Mouse (Mus musculus) natural killer cell, adult 2 months (primary cell): ENCODE measurements around the gene Zfp777.
A peak's percentile ranks its signal among the peaks of the same experiment; 100 is the strongest.

Experiments
- DNase-seq, 2 experiments: peaks; one replicate each; pipeline ENCODE4 v3.0.0; 2022; ENCODE audit warnings: low spot score in 2 of 2

Zfp777 gene

DNA sequence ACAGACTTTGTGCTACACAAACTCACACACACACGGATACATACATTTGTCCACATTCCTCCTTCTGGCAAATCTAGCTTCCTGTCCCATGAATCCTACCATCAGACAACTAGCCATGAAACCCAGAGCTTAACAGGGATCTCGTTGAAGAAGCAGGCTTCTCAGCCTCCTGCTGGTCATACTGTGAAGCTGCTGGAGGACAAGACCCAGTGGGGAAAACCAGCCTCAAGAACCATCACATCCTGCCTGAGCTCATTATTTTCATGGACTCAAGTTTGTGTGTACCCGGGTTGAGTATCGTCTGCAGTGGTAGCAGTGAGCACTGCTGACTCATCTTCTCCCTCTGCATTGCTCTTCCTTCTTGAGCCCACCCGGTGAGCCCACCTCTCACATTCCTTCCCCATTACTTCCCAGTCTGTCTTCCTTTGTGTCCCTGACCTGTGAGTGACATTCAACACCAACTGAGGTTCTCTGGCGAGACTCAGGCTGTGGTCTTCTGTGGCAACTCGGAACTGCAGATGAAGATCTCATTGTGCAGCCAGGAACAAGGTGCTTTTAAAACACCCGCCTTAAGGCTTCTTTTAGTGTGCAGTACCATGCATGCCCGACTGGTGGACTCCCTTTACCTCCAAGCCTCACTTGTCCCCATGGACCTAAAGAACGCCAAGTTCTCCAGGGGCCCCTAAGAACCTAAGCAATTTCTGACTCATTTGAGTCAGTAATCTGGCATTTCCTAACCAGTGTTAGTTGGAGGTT, 22.6 kb downstream of the Zfp777 start:
- no peak for DNase-seq

GRCm38 (mm10) chr6:48024994-48025345, 23.7 kb downstream of the Zfp777 start:
- DNase-seq: no peak

DNA sequence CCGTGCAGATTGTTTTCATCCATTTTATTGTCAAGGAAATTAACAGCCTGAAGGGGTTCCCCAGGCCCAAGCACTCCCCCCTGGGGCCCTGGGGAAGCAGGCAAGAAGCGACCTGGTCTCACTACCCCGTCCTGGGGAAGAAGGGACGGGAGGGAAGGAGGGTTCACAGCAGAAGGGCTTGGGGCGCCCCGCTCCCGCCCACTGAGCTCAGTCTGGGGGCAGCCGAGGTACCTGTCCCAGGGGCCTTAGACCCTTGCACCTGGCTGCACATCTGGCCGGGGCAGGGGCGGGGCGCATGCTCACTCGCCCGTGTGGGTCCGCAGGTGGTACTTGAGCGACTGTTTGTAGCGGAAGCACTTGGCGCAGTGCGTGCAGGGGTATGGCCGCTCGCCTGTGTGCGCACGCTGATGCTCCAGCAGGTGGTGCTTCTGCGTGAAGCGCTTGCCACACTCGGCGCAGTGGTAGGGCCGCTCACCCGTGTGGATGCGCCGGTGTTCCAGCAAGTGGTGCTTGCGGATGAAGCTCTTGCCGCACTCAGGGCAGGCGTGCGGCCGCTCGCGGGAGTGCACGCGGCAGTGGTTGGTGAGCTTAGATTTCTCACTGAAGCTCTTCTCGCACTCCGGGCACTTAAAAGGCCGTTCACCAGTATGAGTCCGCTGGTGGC, 24.2 kb downstream of the Zfp777 start:
- no peak for DNase-seq

DNA sequence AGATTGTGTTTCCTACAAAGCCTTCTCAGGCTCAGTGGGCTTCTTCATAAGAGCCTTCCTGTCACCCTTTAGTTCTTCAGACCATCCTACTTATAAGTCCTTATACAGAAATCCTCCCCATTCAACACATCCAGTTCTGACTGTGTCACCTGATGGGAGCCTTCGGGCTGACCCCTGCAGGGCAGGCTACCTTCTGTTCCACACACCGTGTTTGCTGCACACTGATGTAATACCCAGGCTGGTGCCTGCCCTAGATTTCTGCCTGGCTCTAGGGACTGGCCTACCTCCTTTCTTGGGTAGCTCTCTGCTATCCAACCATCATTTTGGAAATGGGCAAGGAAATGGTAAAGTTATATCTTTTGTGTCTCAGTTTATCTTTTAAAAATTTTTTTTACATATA, 26.0 kb downstream of the Zfp777 start:
- no peak for DNase-seq

DNA sequence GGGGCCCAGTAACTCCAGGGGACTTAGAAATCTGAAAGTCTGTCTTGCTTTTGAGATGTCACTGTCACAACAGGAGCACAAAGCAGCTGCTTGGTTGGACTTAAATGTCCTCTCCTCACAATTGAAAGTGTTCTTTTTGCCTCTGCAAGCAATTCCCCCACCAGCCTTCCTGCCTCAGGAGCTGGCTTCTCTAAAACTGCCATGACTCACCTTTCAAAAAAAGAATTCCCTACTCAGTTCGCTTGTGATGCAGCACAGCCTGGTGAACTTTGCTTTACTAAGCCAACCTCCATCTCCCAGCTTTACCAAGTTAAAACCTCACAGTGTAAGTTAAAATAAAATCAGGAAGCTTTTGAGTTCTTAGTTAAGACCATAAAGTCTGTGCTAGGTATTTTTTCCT, 27.0 kb downstream of the Zfp777 start:
- no peak for DNase-seq

- no peak for DNase-seq
These were observed 28.7 kb downstream of the Zfp777 start for GRCm38 (mm10) chr6:48020006-48020405.

GRCm38 (mm10) chr6:48016841-48017240, 31.9 kb downstream of the Zfp777 start:
- no peak for DNase-seq

GRCm38 (mm10) chr6:48016090-48016521, 32.6 kb downstream of the Zfp777 start:
- DNase-seq: peak; percentile 56 to 75

DNA sequence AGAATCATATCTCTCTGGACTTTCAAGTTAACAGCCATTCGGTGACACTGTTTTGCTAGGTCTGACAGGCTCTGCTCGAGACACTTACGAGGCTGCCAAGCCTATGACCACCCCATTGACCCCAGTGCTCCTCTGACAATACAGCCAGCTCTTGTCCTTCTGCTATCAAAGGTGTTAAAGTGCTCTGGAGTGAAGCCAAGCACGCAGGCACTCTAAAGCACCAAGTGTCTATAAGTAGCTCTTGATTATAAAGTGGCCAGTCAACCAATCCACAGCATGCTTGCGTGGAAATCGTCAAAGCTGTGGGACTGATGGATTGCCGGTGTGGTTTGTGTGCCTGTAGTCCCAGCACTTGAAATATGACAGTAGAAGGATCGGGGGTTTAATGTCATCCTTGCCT, 38.0 kb downstream of the Zfp777 start:
- DNase-seq: no peak

DNA sequence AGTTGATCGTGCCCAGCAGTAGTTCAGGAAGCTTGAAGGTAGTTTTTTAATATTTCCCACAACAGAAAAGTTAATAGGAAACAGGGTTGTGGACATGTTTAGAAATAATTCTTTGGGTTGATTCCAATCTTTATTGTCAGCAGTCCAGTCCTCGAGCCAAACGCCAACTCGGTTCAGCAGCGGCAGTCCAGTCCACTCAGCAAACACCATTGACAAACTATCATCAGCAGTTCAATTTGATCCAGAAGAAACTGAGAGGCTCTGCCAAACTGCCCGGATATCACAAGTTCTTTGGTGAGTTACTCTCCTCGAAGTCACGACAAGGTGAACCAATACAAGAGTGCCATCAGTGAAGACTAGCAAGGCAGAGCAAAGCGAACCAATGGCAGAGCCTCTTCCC, 53.0 kb downstream of the Zfp777 start:
- DNase-seq: no peak

GRCm38 (mm10) chr6:47983936-47984335, 64.8 kb downstream of the Zfp777 start:
- DNase-seq: no peak

GRCm38 (mm10) chr6:47978897-47979368, 69.8 kb downstream of the Zfp777 start:
- DNase-seq: peak; percentile 50 to 70

GRCm38 (mm10) chr6:47974599-47974998, 74.1 kb downstream of the Zfp777 start:
- no peak for DNase-seq
